Mouse (Mus musculus) CD8-positive naive resting alpha-beta T cell, adult 2 months (primary cell): Measurements from ENCODE around the gene Snrnp35.
A peak's percentile ranks its signal among the peaks of the same experiment; 100 is the strongest.

ENCODE experiments used
- DNase-seq, 2 experiments: peaks; one replicate each; pipeline ENCODE4 v3.0.0; 2022; ENCODE audit warnings: low read depth in 2 of 2, low spot score in 2 of 2

Snrnp35 gene

GRCm38 (mm10) chr5:124462297-124463025 is 20.5 kb upstream of the Snrnp35 start:
- DNase-seq: no peak

GRCm38 (mm10) chr5:124463462-124463861 is 19.5 kb upstream of the Snrnp35 start:
- no peak for DNase-seq

- DNase-seq: no peak
These were observed 18.0 kb upstream of the Snrnp35 start for GRCm38 (mm10) chr5:124464905-124465304.

GRCm38 (mm10) chr5:124467766-124468165 is 15.2 kb upstream of the Snrnp35 start:
- DNase-seq: no peak

GRCm38 (mm10) chr5:124468365-124468764 is 14.6 kb upstream of the Snrnp35 start:
- no peak for DNase-seq

- DNase-seq: no peak
These were observed 13.4 kb upstream of the Snrnp35 start for GRCm38 (mm10) chr5:124469486-124469885.

- DNase-seq: no peak
These were observed 12.3 kb upstream of the Snrnp35 start for GRCm38 (mm10) chr5:124470591-124471171.

GRCm38 (mm10) chr5:124478873-124479204 is 4.1 kb upstream of the Snrnp35 start:
- no peak for DNase-seq

GRCm38 (mm10) chr5:124480119-124480518 is 2.8 kb upstream of the Snrnp35 start:
- no peak for DNase-seq

- no peak for DNase-seq
These were observed 1.2 kb upstream of the Snrnp35 start for GRCm38 (mm10) chr5:124481714-124482113.

GRCm38 (mm10) chr5:124482436-124482965 is 433 bp upstream of the Snrnp35 start:
- peak in 1 of 2 experiments; percentile 27 for DNase-seq

GRCm38 (mm10) chr5:124483655-124484396 is 892 bp downstream of the Snrnp35 start:
- no peak for DNase-seq

- DNase-seq: no peak
These were observed 2.7 kb downstream of the Snrnp35 start for GRCm38 (mm10) chr5:124485654-124486053.

- no peak for DNase-seq
These were observed 6.0 kb downstream of the Snrnp35 start for GRCm38 (mm10) chr5:124488885-124489284.

GRCm38 (mm10) chr5:124491732-124492131 is 8.8 kb downstream of the Snrnp35 start:
- DNase-seq: no peak

- DNase-seq: no peak
These were observed 9.7 kb downstream of the Snrnp35 start for GRCm38 (mm10) chr5:124492618-124493017.

- DNase-seq: no peak
These were observed 10.5 kb downstream of the Snrnp35 start for GRCm38 (mm10) chr5:124493455-124493854.

GRCm38 (mm10) chr5:124495547-124495946 is 12.6 kb downstream of the Snrnp35 start:
- DNase-seq: no peak

GRCm38 (mm10) chr5:124496614-124497514 is 13.9 kb downstream of the Snrnp35 start:
- DNase-seq: peak; percentile 39 to 55

- no peak for DNase-seq
These were observed 15.4 kb downstream of the Snrnp35 start for GRCm38 (mm10) chr5:124498221-124498876.
